Mouse (Mus musculus): Measurements from ENCODE around the gene Rps28. TPM values are rescaled to one million over a fixed set of nuclear protein-coding genes. Genes with fewer than 3 reads are reported as not detected.

The Rps28 gene
- polyA plus RNA-seq, 1 experiment from 2014 or later, result 813 TPM

DNA sequence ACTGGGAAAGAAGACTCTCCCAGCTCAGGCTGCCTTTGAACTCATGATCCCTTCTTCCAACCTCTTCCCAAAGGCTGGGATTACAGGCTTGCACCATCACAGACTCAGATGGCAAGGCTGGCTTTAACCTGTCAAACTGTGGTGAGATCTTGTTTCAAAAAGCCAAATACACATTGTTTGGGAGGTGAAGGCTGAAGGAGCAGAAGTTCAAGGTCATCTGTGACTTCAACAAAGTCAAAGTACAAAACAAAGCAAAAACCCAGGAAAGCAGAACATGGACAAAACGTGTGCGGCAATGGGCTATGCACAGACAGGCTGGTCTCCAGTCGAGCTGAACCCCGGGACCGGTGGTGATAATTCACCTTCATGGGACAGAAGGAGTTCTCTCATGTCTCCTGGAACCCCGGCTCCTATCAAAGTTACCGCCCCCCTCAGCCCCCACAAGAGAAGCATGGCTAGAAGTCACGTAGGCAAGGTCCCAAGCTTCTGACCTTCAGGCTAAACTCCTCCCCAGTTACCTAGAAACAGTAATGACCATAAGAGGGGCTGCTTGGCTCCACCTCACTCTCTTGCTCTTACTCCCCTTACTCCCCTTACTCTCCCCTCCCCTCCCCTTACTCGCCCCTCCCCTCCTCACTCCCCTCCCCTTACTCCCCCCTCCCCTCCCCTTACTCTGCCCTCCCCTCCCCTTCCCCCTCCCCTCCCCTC lies 17.0 kb downstream of the Rps28 start:
- whole genome bisulfite sequencing, result 67% methylated on average over 8 of the region's 9 CpGs
- H3K36me3 ChIP-seq (ENCODE audit: control insufficient read depth, insufficient read depth, low read length), result no peaks in the 10 kb centered on the region

DNA sequence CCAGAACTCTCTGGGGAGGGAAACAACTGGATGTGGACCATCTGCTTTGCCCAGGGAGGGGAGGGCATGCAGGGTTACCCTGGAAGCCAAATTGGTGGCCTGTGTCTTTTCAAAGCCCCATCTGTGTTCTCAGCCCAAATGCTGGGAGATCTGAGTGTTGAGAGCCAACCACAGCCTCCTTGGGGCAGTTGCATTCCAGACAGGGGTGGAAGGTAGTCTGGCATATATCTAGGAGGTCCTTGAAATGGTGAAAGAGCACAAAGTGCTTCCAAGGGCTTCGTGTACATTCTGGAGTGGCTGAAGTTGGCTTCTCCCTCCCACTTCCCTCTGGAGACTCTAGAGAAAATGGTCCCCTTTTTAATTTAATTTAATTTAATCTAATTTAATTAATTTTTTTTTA lies 19.6 kb downstream of the Rps28 start:
- no peaks in the 10 kb centered on the region for H3K4me1 ChIP-seq (ENCODE audit: control insufficient read depth, insufficient read depth, low read length)
- ATAC-seq (ENCODE audit: insufficient read depth, low FRiP score, low TSS enrichment), result no peak
- no peaks in the 10 kb centered on the region for H3K9me3 ChIP-seq (ENCODE audit: control insufficient read depth, low read length)
- H3K36me3 ChIP-seq (ENCODE audit: control insufficient read depth, insufficient read depth, low read length), result no peaks in the 10 kb centered on the region
- H3K27ac ChIP-seq (ENCODE audit: low read depth, low read length), result no peak overlapping the region
- WGBS, result 83% methylated on average over 1 of the region's 1 CpGs
- no peaks in the 10 kb centered on the region for H3K27me3 ChIP-seq (ENCODE audit: control insufficient read depth, insufficient read depth, low read length)
- DNase-seq (ENCODE audit: low spot score), result no peak
- no peak overlapping the region for H3K4me2 ChIP-seq (ENCODE audit: low read depth)
- no peak overlapping the region for H3K9ac ChIP-seq (ENCODE audit: low read length)
- H3K4me3 ChIP-seq (ENCODE audit: low read depth, low read length), result no peak overlapping the region

More for the DNA sequence above, 17.0 kb downstream of the Rps28 start:
- H3K4me1 ChIP-seq (ENCODE audit: control insufficient read depth, insufficient read depth, low read length), result no peaks in the 10 kb centered on the region
- ATAC-seq (ENCODE audit: insufficient read depth, low FRiP score, low TSS enrichment), result no peak
- peaks cover 8% of the 10 kb centered on the region for H3K27me3 ChIP-seq (ENCODE audit: control insufficient read depth, insufficient read depth, low read length)
- DNase-seq (ENCODE audit: low spot score), result no peak
- no peak overlapping the region for H3K27ac ChIP-seq (ENCODE audit: low read depth, low read length)
- no peak overlapping the region for H3K4me2 ChIP-seq (ENCODE audit: low read depth)
- no peaks in the 10 kb centered on the region for H3K9me3 ChIP-seq (ENCODE audit: control insufficient read depth, low read length)
- H3K4me3 ChIP-seq (ENCODE audit: low read depth, low read length), result no peak overlapping the region
- H3K9ac ChIP-seq (ENCODE audit: low read length), result no peak overlapping the region

DNA sequence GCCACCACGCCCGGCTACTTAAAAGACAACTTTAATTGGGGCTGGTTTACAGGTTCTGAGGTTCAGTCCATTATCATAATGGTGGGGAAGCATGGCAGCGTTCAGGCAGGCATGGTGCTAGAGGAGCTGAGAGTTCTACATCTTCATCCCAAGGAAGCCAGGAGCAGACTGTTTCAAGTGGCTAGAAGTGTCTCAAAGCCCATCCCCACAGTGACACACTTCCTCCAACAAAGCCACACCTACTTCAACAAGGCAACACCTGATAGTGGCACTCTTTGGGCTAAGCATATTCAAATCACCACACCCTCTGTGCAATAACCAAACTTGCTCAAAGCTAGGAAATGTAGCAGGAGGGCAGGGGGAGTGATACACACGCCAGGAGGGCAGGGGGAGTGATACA lies 20.2 kb downstream of the Rps28 start:
- 65% methylated on average over 4 of the region's 4 CpGs for WGBS

DNA sequence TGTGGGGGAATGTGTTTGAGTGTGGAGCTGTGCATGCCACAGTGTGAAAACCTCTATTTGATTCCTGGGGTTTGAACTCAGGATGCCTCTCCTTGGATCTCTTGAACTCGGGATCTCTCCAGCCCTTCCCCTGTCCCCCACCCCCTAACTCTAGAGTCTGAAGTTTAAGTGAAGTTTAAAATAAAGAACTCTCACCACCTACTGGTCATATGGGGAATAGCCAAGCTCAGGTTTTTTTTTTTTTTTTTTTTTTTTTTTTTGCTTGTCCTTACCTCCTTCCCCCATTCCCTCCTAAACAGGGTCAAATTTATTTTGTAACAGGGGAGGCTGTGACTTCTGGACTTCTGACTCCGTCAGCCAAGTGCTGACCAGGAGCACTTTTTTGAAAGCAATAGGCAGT lies 22.1 kb downstream of the Rps28 start:
- Histone ChIP-seq H3K4me3 (ENCODE audit: low read depth, low read length) (no peak overlapping the region), H3K9ac (ENCODE audit: low read length) (no peak overlapping the region), H3K4me2 (ENCODE audit: low read depth) (no peak overlapping the region), H3K27me3 (ENCODE audit: control insufficient read depth, insufficient read depth, low read length) (no peaks in the 10 kb centered on the region), H3K27ac (ENCODE audit: low read depth, low read length) (no peak overlapping the region), H3K36me3 (ENCODE audit: control insufficient read depth, insufficient read depth, low read length) (no peaks in the 10 kb centered on the region), H3K9me3 (ENCODE audit: control insufficient read depth, low read length) (no peaks in the 10 kb centered on the region), H3K4me1 (ENCODE audit: control insufficient read depth, insufficient read depth, low read length) (no peaks in the 10 kb centered on the region)
- no peak for DNase-seq (ENCODE audit: low spot score)
- 9% methylated on average over 2 of the region's 2 CpGs for WGBS
- no peak for ATAC-seq (ENCODE audit: insufficient read depth, low FRiP score, low TSS enrichment)

More for the DNA sequence above, 20.2 kb downstream of the Rps28 start:
- DNase-seq (ENCODE audit: low spot score) (no peak), ATAC-seq (ENCODE audit: insufficient read depth, low FRiP score, low TSS enrichment) (no peak)
- Histone ChIP-seq H3K4me3 (ENCODE audit: low read depth, low read length) (no peak overlapping the region), H3K27ac (ENCODE audit: low read depth, low read length) (no peak overlapping the region), H3K9me3 (ENCODE audit: control insufficient read depth, low read length) (no peaks in the 10 kb centered on the region), H3K4me2 (ENCODE audit: low read depth) (no peak overlapping the region), H3K36me3 (ENCODE audit: control insufficient read depth, insufficient read depth, low read length) (no peaks in the 10 kb centered on the region), H3K9ac (ENCODE audit: low read length) (no peak overlapping the region), H3K4me1 (ENCODE audit: control insufficient read depth, insufficient read depth, low read length) (no peaks in the 10 kb centered on the region), H3K27me3 (ENCODE audit: control insufficient read depth, insufficient read depth, low read length) (no peaks in the 10 kb centered on the region)

DNA sequence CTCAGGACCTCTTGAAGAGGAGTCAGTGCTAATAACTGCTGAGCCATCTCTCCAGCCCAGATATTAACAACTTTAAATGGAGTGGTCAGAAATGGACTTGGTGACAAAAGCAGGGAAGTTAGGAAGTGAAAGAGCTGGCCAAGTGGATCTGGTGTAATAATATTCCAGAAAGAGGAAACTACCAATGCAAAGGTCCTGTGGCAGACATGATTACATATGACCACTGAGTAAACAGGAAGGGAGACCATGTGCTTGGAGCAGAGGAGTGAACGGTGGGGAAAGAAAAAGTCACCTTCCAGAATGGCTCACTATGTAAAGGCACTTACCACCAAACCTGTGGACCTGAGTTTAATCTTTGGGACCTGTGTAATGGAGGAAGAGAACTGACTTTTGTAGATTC lies 25.1 kb downstream of the Rps28 start:
- Histone ChIP-seq H3K9me3 (ENCODE audit: control insufficient read depth, low read length) (no peaks in the 10 kb centered on the region), H3K9ac (ENCODE audit: low read length) (no peak overlapping the region), H3K4me1 (ENCODE audit: control insufficient read depth, insufficient read depth, low read length) (no peaks in the 10 kb centered on the region), H3K27me3 (ENCODE audit: control insufficient read depth, insufficient read depth, low read length) (no peaks in the 10 kb centered on the region), H3K4me3 (ENCODE audit: low read depth, low read length) (no peak overlapping the region), H3K27ac (ENCODE audit: low read depth, low read length) (no peak overlapping the region), H3K36me3 (ENCODE audit: control insufficient read depth, insufficient read depth, low read length) (no peaks in the 10 kb centered on the region), H3K4me2 (ENCODE audit: low read depth) (no peak overlapping the region)
- no peak for ATAC-seq (ENCODE audit: insufficient read depth, low FRiP score, low TSS enrichment)
- WGBS, result 68% methylated on average over 1 of the region's 1 CpGs
- no peak for DNase-seq (ENCODE audit: low spot score)

DNA sequence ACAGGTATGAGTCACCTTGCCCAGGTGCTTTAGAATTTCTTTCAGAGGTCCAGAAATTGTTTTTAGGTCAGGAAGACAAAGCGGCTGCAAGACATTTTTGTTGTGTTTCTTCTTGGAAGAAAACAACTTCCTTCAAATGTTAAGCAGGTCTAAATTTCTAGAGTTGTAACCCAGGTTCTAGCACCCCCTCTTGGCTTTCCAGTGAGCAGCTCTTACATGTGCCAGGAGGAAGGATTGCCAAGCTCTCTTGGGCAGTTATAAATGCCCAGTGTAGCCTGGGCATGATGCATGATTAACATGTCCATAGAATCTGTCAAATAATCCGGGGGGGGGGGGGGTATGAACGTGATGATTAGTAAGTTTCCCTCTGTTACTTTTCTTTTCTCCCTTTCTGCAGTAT lies 26.1 kb downstream of the Rps28 start:
- no peak overlapping the region for H3K9ac ChIP-seq (ENCODE audit: low read length)

DNA sequence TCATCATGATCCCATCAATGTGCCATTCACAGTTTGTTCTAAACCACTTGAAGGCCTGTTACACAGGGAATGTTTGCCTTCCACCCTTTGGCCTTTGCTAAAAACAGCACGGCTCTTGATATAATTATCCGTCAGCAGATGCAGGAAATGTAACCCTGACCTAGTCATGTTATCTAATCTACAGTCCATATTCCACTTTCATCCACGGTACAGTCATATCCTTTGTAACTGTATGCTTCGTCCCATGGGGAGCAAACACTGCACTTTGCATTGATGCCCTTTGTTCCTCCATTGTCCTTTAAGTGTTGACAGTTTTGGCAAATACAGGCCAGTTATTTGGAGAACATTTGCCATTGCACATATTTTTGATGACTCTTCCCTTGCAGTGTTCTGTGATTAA lies 35.6 kb downstream of the Rps28 start:
- no peak for DNase-seq (ENCODE audit: low spot score)
- Histone ChIP-seq H3K27ac (ENCODE audit: low read depth, low read length) (no peak overlapping the region), H3K4me3 (ENCODE audit: low read depth, low read length) (no peak overlapping the region), H3K27me3 (ENCODE audit: control insufficient read depth, insufficient read depth, low read length) (no peaks in the 10 kb centered on the region), H3K4me1 (ENCODE audit: control insufficient read depth, insufficient read depth, low read length) (no peaks in the 10 kb centered on the region), H3K9ac (ENCODE audit: low read length) (no peak overlapping the region), H3K9me3 (ENCODE audit: control insufficient read depth, low read length) (no peaks in the 10 kb centered on the region), H3K4me2 (ENCODE audit: low read depth) (no peak overlapping the region), H3K36me3 (ENCODE audit: control insufficient read depth, insufficient read depth, low read length) (no peaks in the 10 kb centered on the region)
- no peak for ATAC-seq (ENCODE audit: insufficient read depth, low FRiP score, low TSS enrichment)
- 88% methylated on average over 4 of the region's 4 CpGs for WGBS

More for the DNA sequence above, 26.1 kb downstream of the Rps28 start:
- Histone ChIP-seq H3K4me2 (ENCODE audit: low read depth) (no peak overlapping the region), H3K36me3 (ENCODE audit: control insufficient read depth, insufficient read depth, low read length) (no peaks in the 10 kb centered on the region), H3K27ac (ENCODE audit: low read depth, low read length) (no peak overlapping the region), H3K4me3 (ENCODE audit: low read depth, low read length) (no peak overlapping the region), H3K9me3 (ENCODE audit: control insufficient read depth, low read length) (no peaks in the 10 kb centered on the region), H3K27me3 (ENCODE audit: control insufficient read depth, insufficient read depth, low read length) (no peaks in the 10 kb centered on the region), H3K4me1 (ENCODE audit: control insufficient read depth, insufficient read depth, low read length) (no peaks in the 10 kb centered on the region)
- DNase-seq (ENCODE audit: low spot score), result no peak
- no peak for ATAC-seq (ENCODE audit: insufficient read depth, low FRiP score, low TSS enrichment)
- 60% methylated on average over 3 of the region's 3 CpGs for WGBS

DNA sequence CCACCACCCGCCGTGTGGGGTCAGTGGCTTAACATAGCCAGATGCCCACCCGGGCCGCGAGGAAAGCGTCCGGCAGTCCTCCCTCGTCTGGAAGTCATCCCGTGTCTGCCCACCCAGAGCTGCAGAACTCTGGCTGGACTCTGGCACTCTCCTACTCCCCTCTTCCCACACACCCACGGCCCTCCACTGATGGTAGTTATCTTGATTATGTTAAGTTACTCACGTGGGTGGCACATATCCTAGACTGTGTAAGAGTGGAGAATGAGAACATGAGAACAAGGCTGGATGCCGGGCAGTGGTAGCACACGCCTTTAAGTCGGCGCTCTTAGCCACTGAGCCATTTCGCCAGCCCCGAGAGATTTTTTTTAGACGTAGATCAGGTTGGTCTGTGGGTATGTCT lies 38.0 kb downstream of the Rps28 start:
- H3K27ac ChIP-seq (ENCODE audit: low read depth, low read length), result no peak overlapping the region
- H3K4me3 ChIP-seq (ENCODE audit: low read depth, low read length), result no peak overlapping the region
- peaks cover 4% of the 10 kb centered on the region; the same call in 1 of the 2 replicates for H3K4me1 ChIP-seq (ENCODE audit: control insufficient read depth, insufficient read depth, low read length)
- H3K27me3 ChIP-seq (ENCODE audit: control insufficient read depth, insufficient read depth, low read length), result no peaks in the 10 kb centered on the region
- no peak overlapping the region for H3K9ac ChIP-seq (ENCODE audit: low read length)
- 83% methylated on average over 18 of the region's 18 CpGs for WGBS
- DNase-seq (ENCODE audit: low spot score) (no peak), ATAC-seq (ENCODE audit: insufficient read depth, low FRiP score, low TSS enrichment) (no peak)
- no peaks in the 10 kb centered on the region for H3K36me3 ChIP-seq (ENCODE audit: control insufficient read depth, insufficient read depth, low read length)
- no peaks in the 10 kb centered on the region for H3K9me3 ChIP-seq (ENCODE audit: control insufficient read depth, low read length)
- H3K4me2 ChIP-seq (ENCODE audit: low read depth), result no peak overlapping the region

DNA sequence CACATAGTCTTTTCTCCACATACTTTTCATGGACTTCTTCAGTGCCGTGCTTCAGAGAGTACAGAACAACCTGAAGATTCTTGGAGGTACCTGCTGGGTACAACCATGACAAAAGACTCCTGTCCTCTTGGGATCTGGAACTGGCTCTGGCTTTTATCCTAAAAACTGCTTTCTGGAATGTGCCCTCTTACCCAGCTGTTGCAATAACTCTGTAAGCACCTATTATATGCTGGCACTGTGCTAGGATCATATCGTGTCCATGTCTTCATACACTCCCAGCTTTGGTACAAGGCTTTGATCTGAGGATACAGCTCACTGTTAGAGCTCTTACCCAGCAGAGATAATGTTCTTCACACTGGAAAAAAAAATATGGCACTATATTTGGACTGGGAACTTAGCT lies 39.4 kb downstream of the Rps28 start:
- Histone ChIP-seq H3K4me3 (ENCODE audit: low read depth, low read length) (no peak overlapping the region), H3K4me1 (ENCODE audit: control insufficient read depth, insufficient read depth, low read length) (peaks cover 4% of the 10 kb centered on the region; the same call in 1 of the 2 replicates), H3K27me3 (ENCODE audit: control insufficient read depth, insufficient read depth, low read length) (no peaks in the 10 kb centered on the region), H3K9ac (ENCODE audit: low read length) (no peak overlapping the region), H3K36me3 (ENCODE audit: control insufficient read depth, insufficient read depth, low read length) (no peaks in the 10 kb centered on the region), H3K27ac (ENCODE audit: low read depth, low read length) (no peak overlapping the region), H3K9me3 (ENCODE audit: control insufficient read depth, low read length) (no peaks in the 10 kb centered on the region), H3K4me2 (ENCODE audit: low read depth) (no peak overlapping the region)
- no peak for DNase-seq (ENCODE audit: low spot score)
- WGBS, result 85% methylated on average over 2 of the region's 2 CpGs
- ATAC-seq (ENCODE audit: insufficient read depth, low FRiP score, low TSS enrichment), result no peak
